Mouse (Mus musculus): ENCODE measurements around the gene 2510009E07Rik. TPM values are rescaled to one million over a fixed set of nuclear protein-coding genes. Genes with fewer than 3 reads are reported as not detected.
A peak's percentile ranks its signal among the peaks of the same experiment; 100 is the strongest.

2510009E07Rik gene
- polyA plus RNA-seq, 1 experiment from 2014 or later = 41.6 TPM

DNA sequence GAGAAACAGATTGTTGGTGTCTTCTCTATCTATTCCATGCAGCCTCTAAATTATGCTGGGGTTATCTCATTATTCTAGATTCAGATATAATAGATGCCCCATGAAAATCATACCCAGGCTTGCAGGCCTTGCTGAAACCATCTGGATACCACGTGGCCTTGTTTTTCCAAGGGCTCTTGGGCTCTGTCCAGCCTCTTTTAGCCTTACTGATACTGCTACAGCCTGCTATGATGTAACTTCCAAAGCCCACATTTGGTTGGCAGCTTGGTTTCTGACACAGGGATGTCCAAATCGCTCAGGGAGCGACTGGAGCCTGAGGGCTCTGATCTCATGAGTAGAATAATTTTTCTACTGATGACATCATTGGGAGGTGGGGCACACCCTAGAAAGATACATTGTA lies 48.5 kb downstream of the 2510009E07Rik start:
- Histone ChIP-seq H3K4me2 (replicated peaks) (no peak overlapping the region), H3K9ac (replicated peaks) (no peak overlapping the region), H3K4me3 (no peak overlapping the region), H3K9me3 (no peaks in the 10 kb centered on the region), H3K4me1 (peaks cover 6% of the 10 kb centered on the region), H3K27me3 (no peaks in the 10 kb centered on the region), H3K27ac (replicated peaks) (no peak overlapping the region), H3K36me3 (0 out of 2 replicates have a peak, but pooled peaks cover 4% of the 10 kb centered on the region)
- WGBS = 75% methylated on average over 3 of the region's 3 CpGs
- no peak for ATAC-seq (replicated peaks)

GRCm38 (mm10) chr16:21644574-21644973 lies 49.9 kb downstream of the 2510009E07Rik start:
- peaks cover 6% of the 10 kb centered on the region for H3K4me1 ChIP-seq
- H3K4me2 ChIP-seq (replicated peaks) = no peak overlapping the region
- H3K36me3 ChIP-seq = 0 out of 2 replicates have a peak, but pooled peaks cover 4% of the 10 kb centered on the region
- H3K27me3 ChIP-seq = no peaks in the 10 kb centered on the region
- no peak for ATAC-seq (replicated peaks)
- H3K9me3 ChIP-seq = no peaks in the 10 kb centered on the region
- H3K4me3 ChIP-seq = no peak overlapping the region
- H3K9ac ChIP-seq (replicated peaks) = no peak overlapping the region
- WGBS = 71% methylated on average over 3 of the region's 3 CpGs
- 0 out of 2 replicates have a peak overlapping the region, but pooled peaks have one; percentile 34 for H3K27ac ChIP-seq (replicated peaks)

DNA sequence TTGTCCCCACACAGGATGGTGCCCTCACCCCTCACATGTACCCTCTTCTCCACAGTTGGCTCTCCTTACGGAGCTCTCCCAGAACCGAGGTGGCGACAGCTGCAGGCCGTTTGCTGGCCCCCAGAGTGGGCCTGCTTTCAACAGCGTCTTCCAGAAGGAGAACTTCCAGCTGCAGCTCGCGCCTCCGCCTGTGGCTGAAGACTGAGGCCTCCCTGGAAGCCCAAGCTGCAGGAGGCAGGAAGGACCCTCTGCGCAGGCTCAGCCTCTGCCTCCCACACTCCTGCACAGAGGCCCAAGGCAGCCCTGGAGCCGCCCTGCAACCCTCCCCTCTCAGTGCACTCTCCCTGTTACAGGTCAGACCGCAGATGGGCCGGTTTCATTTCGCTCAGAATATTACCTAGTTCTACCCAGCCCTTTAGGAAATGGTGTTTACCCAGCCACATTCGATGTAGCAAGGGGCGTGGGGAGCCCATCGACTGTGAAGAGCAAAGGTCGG lies 50.4 kb downstream of the 2510009E07Rik start:
- H3K36me3 ChIP-seq = 0 out of 2 replicates have a peak, but pooled peaks cover 4% of the 10 kb centered on the region
- no peak overlapping the region for H3K4me2 ChIP-seq (replicated peaks)
- H3K9me3 ChIP-seq = no peaks in the 10 kb centered on the region
- no peak overlapping the region for H3K4me3 ChIP-seq
- 58% methylated on average over 17 of the region's 17 CpGs for WGBS
- peaks cover 6% of the 10 kb centered on the region for H3K4me1 ChIP-seq
- H3K9ac ChIP-seq (replicated peaks) = no peak overlapping the region
- H3K27me3 ChIP-seq = no peaks in the 10 kb centered on the region
- peak; percentile 38; the same call in 1 of the 2 replicates for ATAC-seq (replicated peaks)
- peak overlapping the region; percentile 34 for H3K27ac ChIP-seq (replicated peaks)

GRCm38 (mm10) chr16:21643621-21644041 lies 50.8 kb downstream of the 2510009E07Rik start:
- H3K9me3 ChIP-seq = no peaks in the 10 kb centered on the region
- no peak overlapping the region for H3K4me2 ChIP-seq (replicated peaks)
- no peak overlapping the region for H3K4me3 ChIP-seq
- H3K36me3 ChIP-seq = 0 out of 2 replicates have a peak, but pooled peaks cover 4% of the 10 kb centered on the region
- no peaks in the 10 kb centered on the region for H3K27me3 ChIP-seq
- H3K27ac ChIP-seq (replicated peaks) = peak overlapping the region; percentile 34; the same call in 1 of the 2 replicates
- WGBS = 67% methylated on average over 2 of the region's 2 CpGs
- peak; percentile 26; the same call in 1 of the 2 replicates for ATAC-seq (replicated peaks)
- no peak overlapping the region for H3K9ac ChIP-seq (replicated peaks)
- peaks cover 6% of the 10 kb centered on the region for H3K4me1 ChIP-seq

GRCm38 (mm10) chr16:21642906-21643305 lies 51.6 kb downstream of the 2510009E07Rik start:
- H3K27me3 ChIP-seq = no peaks in the 10 kb centered on the region
- WGBS = 96% methylated on average over 5 of the region's 5 CpGs
- H3K4me1 ChIP-seq = peaks cover 6% of the 10 kb centered on the region
- no peaks in the 10 kb centered on the region for H3K9me3 ChIP-seq
- no peak for ATAC-seq (replicated peaks)
- H3K4me2 ChIP-seq (replicated peaks) = no peak overlapping the region
- no peak overlapping the region for H3K4me3 ChIP-seq
- H3K36me3 ChIP-seq = 0 out of 2 replicates have a peak, but pooled peaks cover 4% of the 10 kb centered on the region
- no peak overlapping the region for H3K9ac ChIP-seq (replicated peaks)
- H3K27ac ChIP-seq (replicated peaks) = no peak overlapping the region

GRCm38 (mm10) chr16:21641944-21642343 lies 52.5 kb downstream of the 2510009E07Rik start:
- Histone ChIP-seq H3K27me3 (no peaks in the 10 kb centered on the region), H3K27ac (replicated peaks) (no peak overlapping the region), H3K9ac (replicated peaks) (no peak overlapping the region), H3K36me3 (0 out of 2 replicates have a peak, but pooled peaks cover 3% of the 10 kb centered on the region), H3K4me2 (replicated peaks) (no peak overlapping the region), H3K4me1 (peaks cover 6% of the 10 kb centered on the region), H3K9me3 (no peaks in the 10 kb centered on the region), H3K4me3 (no peak overlapping the region)
- no peak for ATAC-seq (replicated peaks)
- WGBS = 84% methylated on average over 3 of the region's 3 CpGs

DNA sequence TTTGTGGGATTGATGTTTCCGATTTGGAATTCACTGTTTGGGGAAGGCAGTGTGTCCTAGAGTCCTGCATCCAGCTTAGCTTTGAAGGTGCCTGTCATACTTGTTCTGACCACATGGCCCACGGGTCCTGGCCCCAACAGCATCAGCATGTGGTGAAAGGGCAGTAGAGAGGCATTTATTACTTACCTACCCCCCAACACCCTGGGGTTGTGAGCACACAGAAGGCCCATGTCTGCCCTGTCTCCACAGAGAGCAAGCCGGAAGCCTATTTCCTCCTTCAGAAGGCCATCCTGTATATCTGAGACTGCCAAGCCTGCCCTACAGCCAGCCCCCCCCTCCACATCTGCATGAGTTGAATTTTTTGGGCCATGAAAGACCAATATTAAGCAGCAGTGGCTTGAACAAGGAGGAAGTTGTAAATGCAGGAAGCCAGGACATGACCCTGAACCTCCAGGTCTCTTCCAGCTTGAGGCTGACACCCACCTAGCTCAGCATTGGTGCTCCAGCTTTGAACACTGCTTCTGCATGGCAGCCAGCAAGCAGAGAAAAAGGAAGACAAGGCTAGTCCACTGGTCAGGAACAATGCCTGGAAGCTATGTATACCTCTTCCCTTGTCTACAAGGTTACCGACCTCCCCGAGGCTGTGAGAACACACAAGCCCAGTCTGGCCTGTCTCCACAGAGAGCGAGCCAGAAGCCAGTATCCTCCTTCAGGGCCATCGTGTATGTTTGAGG lies 53.5 kb downstream of the 2510009E07Rik start:
- H3K9ac ChIP-seq (replicated peaks) = no peak overlapping the region
- peaks cover 6% of the 10 kb centered on the region for H3K4me1 ChIP-seq
- H3K4me2 ChIP-seq (replicated peaks) = no peak overlapping the region
- WGBS = 86% methylated on average over 7 of the region's 7 CpGs
- no peak for ATAC-seq (replicated peaks)
- no peak overlapping the region for H3K4me3 ChIP-seq
- no peaks in the 10 kb centered on the region for H3K27me3 ChIP-seq
- H3K9me3 ChIP-seq = no peaks in the 10 kb centered on the region
- 0 out of 2 replicates have a peak, but pooled peaks cover 2% of the 10 kb centered on the region for H3K36me3 ChIP-seq
- no peak overlapping the region for H3K27ac ChIP-seq (replicated peaks)

DNA sequence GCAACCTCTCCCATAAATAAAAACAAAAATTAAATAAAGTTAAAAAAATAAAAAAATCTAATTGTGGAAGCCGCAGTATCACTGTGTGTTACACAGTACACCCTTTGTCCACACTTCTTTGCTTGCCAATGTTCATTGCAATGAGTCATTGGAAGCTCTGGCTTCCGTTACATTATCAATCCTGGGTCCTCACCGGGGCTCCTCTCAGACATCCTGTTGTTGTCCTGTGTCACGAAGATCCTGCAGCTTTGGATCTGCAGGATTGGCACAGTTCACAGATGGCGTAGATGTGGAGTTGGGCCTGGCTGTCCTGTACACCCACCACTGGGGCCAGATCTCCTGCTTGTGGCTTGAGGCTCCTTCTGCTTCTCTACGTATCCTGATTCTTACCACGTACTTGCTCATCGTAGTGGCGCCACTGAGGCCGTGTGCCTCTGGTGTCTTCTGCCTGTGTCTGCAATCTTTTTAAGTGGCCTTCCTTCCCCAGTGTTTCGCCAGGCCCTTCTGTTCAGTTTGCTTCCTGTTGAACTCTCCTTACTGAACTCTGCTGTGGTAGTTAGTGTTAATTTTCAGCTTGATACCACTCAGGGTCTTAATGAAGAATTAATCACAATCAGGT lies 57.2 kb downstream of the 2510009E07Rik start:
- H3K4me1 ChIP-seq = no peaks in the 10 kb centered on the region
- H3K9me3 ChIP-seq = no peaks in the 10 kb centered on the region
- no peak overlapping the region for H3K4me3 ChIP-seq
- no peak overlapping the region for H3K4me2 ChIP-seq (replicated peaks)
- ATAC-seq (replicated peaks) = no peak
- no peaks in the 10 kb centered on the region for H3K27me3 ChIP-seq
- H3K9ac ChIP-seq (replicated peaks) = no peak overlapping the region
- no peak overlapping the region for H3K27ac ChIP-seq (replicated peaks)
- 91% methylated on average over 11 of the region's 11 CpGs for WGBS
- 0 out of 2 replicates have a peak, but pooled peaks cover 2% of the 10 kb centered on the region for H3K36me3 ChIP-seq

DNA sequence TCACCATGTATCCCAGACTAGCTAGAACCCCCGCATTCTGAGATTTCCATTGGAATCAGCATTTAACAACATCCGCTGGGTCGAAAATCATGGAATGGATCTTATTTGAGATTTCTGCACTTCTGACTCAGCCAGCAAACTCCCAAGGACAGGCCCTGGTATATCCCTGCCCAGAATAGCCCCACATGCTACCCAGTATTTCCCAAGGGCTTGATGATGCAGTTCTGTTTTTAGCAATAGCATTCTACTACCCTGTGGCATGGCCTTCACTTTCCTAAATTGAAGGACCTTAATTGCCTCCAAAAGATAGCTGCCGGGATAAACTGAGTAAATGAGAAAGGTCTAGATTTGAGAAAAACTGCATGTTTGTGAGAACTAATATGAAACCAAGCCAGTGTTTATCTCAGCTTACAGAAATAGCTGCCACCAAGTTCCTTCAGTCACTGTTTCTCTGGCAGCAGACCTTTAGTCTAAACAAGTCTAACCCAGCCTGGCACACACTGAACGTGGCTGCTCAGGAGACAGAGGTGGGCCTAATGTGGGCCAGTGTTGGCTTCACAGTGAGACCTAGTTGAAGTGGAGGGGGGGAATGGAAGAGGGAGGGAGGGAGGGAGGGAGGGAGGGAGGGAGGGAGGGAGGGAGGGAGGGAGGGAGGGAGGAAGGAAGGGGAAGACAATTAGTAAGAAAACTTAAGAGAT lies 58.2 kb downstream of the 2510009E07Rik start:
- Histone ChIP-seq H3K4me1 (no peaks in the 10 kb centered on the region), H3K36me3 (0 out of 2 replicates have a peak, but pooled peaks cover 2% of the 10 kb centered on the region), H3K4me3 (no peak overlapping the region), H3K9me3 (no peaks in the 10 kb centered on the region), H3K27me3 (no peaks in the 10 kb centered on the region), H3K27ac (replicated peaks) (no peak overlapping the region), H3K9ac (replicated peaks) (no peak overlapping the region), H3K4me2 (replicated peaks) (no peak overlapping the region)
- ATAC-seq (replicated peaks) = no peak
- WGBS = 85% methylated on average over 5 of the region's 5 CpGs

DNA sequence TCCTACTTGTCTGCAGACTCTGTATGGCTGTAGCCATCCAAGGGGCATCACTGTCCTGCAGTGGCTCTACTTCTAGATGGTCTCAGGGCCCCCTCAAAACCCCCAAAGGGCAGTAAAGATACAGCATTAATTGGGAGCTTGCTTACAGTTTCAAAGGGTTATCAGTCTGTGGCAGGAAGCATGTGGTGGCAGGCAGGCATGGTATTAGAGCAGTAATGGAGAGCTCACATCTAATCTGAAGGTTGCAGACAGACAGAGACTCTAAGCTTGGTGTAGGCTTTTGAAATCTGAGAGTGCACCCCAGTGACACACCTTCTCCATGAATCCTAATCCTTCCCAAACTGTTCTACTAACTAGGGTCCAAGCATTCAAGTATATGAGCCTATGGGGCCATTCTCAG lies 60.0 kb downstream of the 2510009E07Rik start:
- Histone ChIP-seq H3K4me3 (no peak overlapping the region), H3K9me3 (no peaks in the 10 kb centered on the region)
- ATAC-seq (replicated peaks) = no peak

DNA sequence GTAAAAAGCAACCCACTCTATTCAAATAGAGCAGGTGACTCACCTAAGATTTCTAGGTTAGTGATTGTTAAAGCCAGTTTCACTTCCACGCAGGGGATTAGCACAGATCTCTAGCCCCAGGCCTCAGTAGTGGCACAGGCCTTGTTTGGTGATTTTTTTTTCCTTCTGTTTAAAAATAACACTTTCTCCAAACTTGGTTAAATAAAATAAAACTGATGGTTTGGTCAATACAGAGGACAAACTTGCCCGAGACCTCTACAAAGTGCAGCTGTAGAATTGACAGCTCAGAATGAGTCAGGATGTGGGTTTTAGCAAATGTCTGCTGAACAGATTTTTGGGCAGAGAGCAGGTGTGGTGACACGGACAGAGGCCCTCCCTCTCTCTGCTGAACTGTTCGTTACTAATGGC lies 62.6 kb downstream of the 2510009E07Rik start:
- no peak for ATAC-seq (replicated peaks)

More for the DNA sequence above, 60.0 kb downstream of the 2510009E07Rik start:
- no peak overlapping the region for H3K9ac ChIP-seq (replicated peaks)
- no peak overlapping the region for H3K4me2 ChIP-seq (replicated peaks)
- no peaks in the 10 kb centered on the region for H3K36me3 ChIP-seq
- H3K4me1 ChIP-seq = no peaks in the 10 kb centered on the region
- no peaks in the 10 kb centered on the region for H3K27me3 ChIP-seq
- no peak overlapping the region for H3K27ac ChIP-seq (replicated peaks)

DNA sequence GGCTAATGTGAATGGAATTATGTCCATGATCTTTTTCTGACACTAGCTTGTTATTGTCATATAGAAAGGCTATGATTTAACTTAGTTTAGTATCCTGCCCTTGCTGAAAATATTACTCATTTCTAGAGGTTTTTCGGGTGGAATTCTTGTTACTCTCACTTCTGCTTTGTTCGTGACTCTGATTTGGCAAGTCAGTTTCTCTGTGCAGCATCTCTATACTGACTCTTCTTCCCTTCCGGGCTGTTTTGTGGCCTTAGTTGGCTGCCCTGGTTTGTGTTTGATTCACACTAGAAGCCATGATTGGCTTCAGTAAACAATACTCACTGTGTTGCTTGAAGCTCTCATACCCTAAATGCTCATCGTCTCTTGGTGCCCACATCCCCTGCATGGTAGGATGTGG lies 63.9 kb downstream of the 2510009E07Rik start:
- H3K27me3 ChIP-seq = no peaks in the 10 kb centered on the region
- H3K9me3 ChIP-seq = no peaks in the 10 kb centered on the region
- no peak overlapping the region for H3K4me3 ChIP-seq
- no peak overlapping the region for H3K4me2 ChIP-seq (replicated peaks)
- ATAC-seq (replicated peaks) = no peak
- no peaks in the 10 kb centered on the region for H3K36me3 ChIP-seq
- H3K4me1 ChIP-seq = peaks cover 25% of the 10 kb centered on the region
- no peak overlapping the region for H3K27ac ChIP-seq (replicated peaks)
- WGBS = 95% methylated on average over 4 of the region's 4 CpGs
- H3K9ac ChIP-seq (replicated peaks) = no peak overlapping the region

More for the DNA sequence above, 62.6 kb downstream of the 2510009E07Rik start:
- H3K27me3 ChIP-seq = no peaks in the 10 kb centered on the region
- H3K9ac ChIP-seq (replicated peaks) = no peak overlapping the region
- H3K36me3 ChIP-seq = no peaks in the 10 kb centered on the region
- WGBS = 83% methylated on average over 4 of the region's 4 CpGs
- H3K4me1 ChIP-seq = peaks cover 14% of the 10 kb centered on the region
- no peak overlapping the region for H3K4me3 ChIP-seq
- H3K9me3 ChIP-seq = no peaks in the 10 kb centered on the region
- H3K4me2 ChIP-seq (replicated peaks) = no peak overlapping the region
- no peak overlapping the region for H3K27ac ChIP-seq (replicated peaks)

Data from forebrain, embryonic 15.5 days (tissue).